Mouse (Mus musculus): Measurements from ENCODE around the gene Upk1a. TPM values are rescaled to one million over a fixed set of nuclear protein-coding genes. Genes with fewer than 3 reads are reported as not detected.
A peak's percentile ranks its signal among the peaks of the same experiment; 100 is the strongest.

The Upk1a gene
- total and polyA plus RNA-seq, 3 experiments: 0.36 to 2.8 TPM; not detected in 1

- H3K4me3 ChIP-seq: peak within 1 kb of the TSS; percentile 83
- no peaks in the 10 kb centered on the region for H3K27me3 ChIP-seq (ENCODE audit: control insufficient read depth, insufficient read depth, low read length)
- intact Hi-C loops (cut with DNase I): loop anchor here (1.0 to 2.0 kb wide), 4 partner anchors 24 to 62 kb away; partner anchors contain the start of genes Gm49396, Psenen, Rbm42 and U2af1l4
- DNase-seq: peak; percentile 95 to 99
- H3K4me1 ChIP-seq (ENCODE audit: control insufficient read depth, insufficient read depth, low read length): no peaks in the 10 kb centered on the region
- peak within 1 kb of the TSS; percentile 87 for H3K27ac ChIP-seq
- H3K9ac ChIP-seq (ENCODE audit: low read depth, low read length): peak within 1 kb of the TSS; percentile 90
- under 1% methylated on average over 53 of the region's 68 CpGs for WGBS
- peaks cover 1% of the 10 kb centered on the region for H3K79me2 ChIP-seq (replicated peaks; ENCODE audit: control insufficient read depth, insufficient read depth, low read length)
- no peaks in the 10 kb centered on the region for H3K36me3 ChIP-seq (ENCODE audit: control insufficient read depth, insufficient read depth, low read length)
- TF ChIP-seq CTCF (IDR thresholded peaks at IDR 0.05) (no peak), POLR2A (IDR thresholded peaks at IDR 0.05; ENCODE audit: insufficient read depth, low read depth, low read length) (peak; percentile 87), EP300 (IDR thresholded peaks at IDR 0.05; ENCODE audit: insufficient read depth, low read depth, low read length) (peak; percentile 68)
These were observed 23.8 kb downstream of the Upk1a start, which contains the start of gene Kmt2b for GRCm38 (mm10) chr7:30588676-30589434. TSS of gene Kmt2b (minus strand) at chr7:30588726.

GRCm38 (mm10) chr7:30587842-30588667 lies 24.6 kb downstream of the Upk1a start:
- intact Hi-C loops (cut with DNase I): loop anchor here (1.0 to 2.0 kb wide), 2 partner anchors 25 to 63 kb away; partner anchors contain the start of genes Gm49396, Psenen, Rbm42 and U2af1l4
- no peaks in the 10 kb centered on the region for H3K27me3 ChIP-seq (ENCODE audit: control insufficient read depth, insufficient read depth, low read length)
- no peak for TF ChIP-seq POLR2A (IDR thresholded peaks at IDR 0.05; ENCODE audit: insufficient read depth, low read depth, low read length)
- TF ChIP-seq CTCF (IDR thresholded peaks at IDR 0.05): no peak
- TF ChIP-seq EP300 (IDR thresholded peaks at IDR 0.05; ENCODE audit: insufficient read depth, low read depth, low read length): no peak
- H3K4me3 ChIP-seq: peak overlapping the region; percentile 83
- H3K27ac ChIP-seq: peak overlapping the region; percentile 87
- H3K79me2 ChIP-seq (replicated peaks; ENCODE audit: control insufficient read depth, insufficient read depth, low read length): peaks cover 1% of the 10 kb centered on the region
- H3K9ac ChIP-seq (ENCODE audit: low read depth, low read length): peak overlapping the region; percentile 90
- H3K36me3 ChIP-seq (ENCODE audit: control insufficient read depth, insufficient read depth, low read length): no peaks in the 10 kb centered on the region
- DNase-seq: no peak
- WGBS: under 1% methylated on average over 43 of the region's 67 CpGs
- no peaks in the 10 kb centered on the region for H3K4me1 ChIP-seq (ENCODE audit: control insufficient read depth, insufficient read depth, low read length)

- WGBS: 85% methylated on average over 28 of the region's 28 CpGs
- no peak overlapping the region for H3K4me3 ChIP-seq
- H3K27me3 ChIP-seq (ENCODE audit: control insufficient read depth, insufficient read depth, low read length): no peaks in the 10 kb centered on the region
- no peak for DNase-seq
- peaks cover 1% of the 10 kb centered on the region for H3K79me2 ChIP-seq (replicated peaks; ENCODE audit: control insufficient read depth, insufficient read depth, low read length)
- H3K27ac ChIP-seq: no peak overlapping the region
- intact Hi-C loops (cut with DNase I): no loop called here
- no peak overlapping the region for H3K9ac ChIP-seq (ENCODE audit: low read depth, low read length)
- TF ChIP-seq POLR2A (IDR thresholded peaks at IDR 0.05; ENCODE audit: insufficient read depth, low read depth, low read length): no peak
- TF ChIP-seq CTCF (IDR thresholded peaks at IDR 0.05): no peak
- TF ChIP-seq EP300 (IDR thresholded peaks at IDR 0.05; ENCODE audit: insufficient read depth, low read depth, low read length): no peak
- no peaks in the 10 kb centered on the region for H3K36me3 ChIP-seq (ENCODE audit: control insufficient read depth, insufficient read depth, low read length)
- H3K4me1 ChIP-seq (ENCODE audit: control insufficient read depth, insufficient read depth, low read length): no peaks in the 10 kb centered on the region
These were observed 26.1 kb downstream of the Upk1a start for GRCm38 (mm10) chr7:30586455-30587020.

GRCm38 (mm10) chr7:30585170-30585569 lies 27.5 kb downstream of the Upk1a start:
- Histone ChIP-seq H3K36me3 (ENCODE audit: control insufficient read depth, insufficient read depth, low read length) (no peaks in the 10 kb centered on the region), H3K27me3 (ENCODE audit: control insufficient read depth, insufficient read depth, low read length) (no peaks in the 10 kb centered on the region), H3K79me2 (replicated peaks; ENCODE audit: control insufficient read depth, insufficient read depth, low read length) (peaks cover 1% of the 10 kb centered on the region)

GRCm38 (mm10) chr7:30584339-30584738 lies 28.3 kb downstream of the Upk1a start:
- Histone ChIP-seq H3K36me3 (ENCODE audit: control insufficient read depth, insufficient read depth, low read length) (no peaks in the 10 kb centered on the region), H3K4me3 (no peak overlapping the region), H3K4me1 (ENCODE audit: control insufficient read depth, insufficient read depth, low read length) (no peaks in the 10 kb centered on the region), H3K27me3 (ENCODE audit: control insufficient read depth, insufficient read depth, low read length) (no peaks in the 10 kb centered on the region), H3K79me2 (replicated peaks; ENCODE audit: control insufficient read depth, insufficient read depth, low read length) (peaks cover 1% of the 10 kb centered on the region), H3K9ac (ENCODE audit: low read depth, low read length) (no peak overlapping the region), H3K27ac (no peak overlapping the region)
- 91% methylated on average over 10 of the region's 10 CpGs for WGBS
- no peak for DNase-seq
- TF ChIP-seq CTCF (IDR thresholded peaks at IDR 0.05): no peak
- TF ChIP-seq POLR2A (IDR thresholded peaks at IDR 0.05; ENCODE audit: insufficient read depth, low read depth, low read length): no peak
- no peak for TF ChIP-seq EP300 (IDR thresholded peaks at IDR 0.05; ENCODE audit: insufficient read depth, low read depth, low read length)
- intact Hi-C loops (cut with DNase I): no loop called here

More at GRCm38 (mm10) chr7:30585170-30585569, 27.5 kb downstream of the Upk1a start:
- no peak for DNase-seq
- intact Hi-C loops (cut with DNase I): no loop called here
- H3K9ac ChIP-seq (ENCODE audit: low read depth, low read length): no peak overlapping the region
- 96% methylated on average over 7 of the region's 7 CpGs for WGBS
- H3K4me1 ChIP-seq (ENCODE audit: control insufficient read depth, insufficient read depth, low read length): no peaks in the 10 kb centered on the region
- no peak overlapping the region for H3K4me3 ChIP-seq
- no peak overlapping the region for H3K27ac ChIP-seq
- TF ChIP-seq CTCF (IDR thresholded peaks at IDR 0.05) (no peak), EP300 (IDR thresholded peaks at IDR 0.05; ENCODE audit: insufficient read depth, low read depth, low read length) (no peak), POLR2A (IDR thresholded peaks at IDR 0.05; ENCODE audit: insufficient read depth, low read depth, low read length) (no peak)

Data from heart, adult 2 months (tissue).